In genomic region chr3:101519551-101519950, GRCm38 (mm10) we compare ENCODE assay signal across 18 mouse cellular contexts.
DNase-seq lines count a peak whose midpoint lies in the region; ATAC-seq and TF ChIP-seq lines count a peak whose summit lies in the region.
"Had no signal": no experiment of that assay in that cellular context is flagged by ENCODE, and none has a peak within 500 bp of the region (broad histone marks: within the 10 kb centered on the region; RNA-seq: fewer than 3 reads in every experiment).

No protein-coding gene starts in this region.

- no peak overlapping the region for H3K4me2 ChIP-seq in lung, postnatal 0 days (replicated peaks; ENCODE audit: low read depth, low read length)
- H3K4me2 ChIP-seq in intestine, postnatal 0 days (replicated peaks; ENCODE audit: low read depth): no peak overlapping the region
- H3K4me2 ChIP-seq in stomach, embryonic 16.5 days (ENCODE audit: low read depth, low read length): no peak overlapping the region
- H3K4me2 ChIP-seq in forebrain, embryonic 14.5 days (ENCODE audit: low read length): no peak overlapping the region
- H3K4me2 ChIP-seq: forebrain, embryonic 15.5 days; hindbrain, embryonic 13.5 days; limb, embryonic 15.5 days had no signal

- TF ChIP-seq POLR2A in kidney, adult 2 months (IDR thresholded peaks at IDR 0.05; ENCODE audit: low read depth, low read length): no peak

- no peak for DNase-seq in kidney, adult 2 months
- DNase-seq in kidney, adult 18-20 months: no peak
- DNase-seq in lung, postnatal 0 days (ENCODE audit: low spot score): no peak
- DNase-seq in lung, postnatal 36 days: no peak
- DNase-seq in forebrain, embryonic 14.5 days (ENCODE audit: low spot score): no peak
- no peak for DNase-seq in layer of hippocampus, adult 8-10 months (ENCODE audit: low spot score in 2 of 2)
- DNase-seq: cerebellum, adult 9-11 months; thymus, postnatal 4 days had no signal

- WGBS in kidney, adult 2 months: 86% methylated on average over 5 of the region's 5 CpGs
- 70% methylated on average over 5 of the region's 5 CpGs for WGBS in lung, postnatal 0 days
- WGBS in intestine, postnatal 0 days: 73% methylated on average over 5 of the region's 5 CpGs
- WGBS in stomach, embryonic 16.5 days: 85% methylated on average over 5 of the region's 5 CpGs
- WGBS in forebrain, embryonic 14.5 days: 94% methylated on average over 5 of the region's 5 CpGs

- H3K27ac ChIP-seq in kidney, adult 2 months (ENCODE audit: insufficient read depth, low read depth, low read length): peak overlapping the region; percentile 89
- H3K27ac ChIP-seq in lung, postnatal 0 days (ENCODE audit: low read length): peak overlapping the region; percentile 66
- H3K27ac ChIP-seq in intestine, postnatal 0 days (ENCODE audit: low read depth, low read length): peak overlapping the region; percentile 95
- H3K27ac ChIP-seq in stomach, embryonic 16.5 days (ENCODE audit: low read length): peak overlapping the region; percentile 83
- no peak overlapping the region for H3K27ac ChIP-seq in forebrain, embryonic 14.5 days (ENCODE audit: low read depth, low read length)
- H3K27ac ChIP-seq: forebrain, embryonic 15.5 days; layer of hippocampus, adult 2 months; left cerebral cortex, adult 2 months; limb, embryonic 15.5 days had no signal

- peaks cover 50% of the 10 kb centered on the region for H3K4me1 ChIP-seq in kidney, adult 2 months (ENCODE audit: control insufficient read depth, insufficient read depth, low read length)
- H3K4me1 ChIP-seq in lung, postnatal 0 days (ENCODE audit: insufficient read depth, low read depth, low read length): peaks cover 19% of the 10 kb centered on the region; the same call in 1 of the 2 replicates
- H3K4me1 ChIP-seq in intestine, postnatal 0 days (replicated peaks; ENCODE audit: control insufficient read depth, insufficient read depth, low read length): peaks cover 7% of the 10 kb centered on the region
- H3K4me1 ChIP-seq in stomach, embryonic 16.5 days (ENCODE audit: control insufficient read depth, insufficient read depth, low read length): peaks cover 31% of the 10 kb centered on the region
- peaks cover 16% of the 10 kb centered on the region for H3K4me1 ChIP-seq in forebrain, embryonic 14.5 days (ENCODE audit: control insufficient read depth, insufficient read depth, low read length)

- H3K9ac ChIP-seq in lung, postnatal 0 days (replicated peaks; ENCODE audit: low read depth): no peak overlapping the region
- no peak overlapping the region for H3K9ac ChIP-seq in intestine, postnatal 0 days (ENCODE audit: low read depth, low read length)
- H3K9ac ChIP-seq in stomach, embryonic 16.5 days (ENCODE audit: low read length): no peak overlapping the region
- H3K9ac ChIP-seq in forebrain, embryonic 14.5 days (ENCODE audit: low read length): no peak overlapping the region
- H3K9ac ChIP-seq: forebrain, embryonic 15.5 days; hindbrain, embryonic 13.5 days; limb, embryonic 15.5 days had no signal

- H3K4me3 ChIP-seq in kidney, adult 2 months (ENCODE audit: insufficient read depth, low read depth, low read length): no peak overlapping the region
- no peak overlapping the region for H3K4me3 ChIP-seq in lung, postnatal 0 days (ENCODE audit: low read depth, low read length)
- no peak overlapping the region for H3K4me3 ChIP-seq in intestine, postnatal 0 days (ENCODE audit: low read depth, low read length)
- no peak overlapping the region for H3K4me3 ChIP-seq in stomach, embryonic 16.5 days (replicated peaks; ENCODE audit: low read length)
- no peak overlapping the region for H3K4me3 ChIP-seq in forebrain, embryonic 14.5 days (ENCODE audit: low read depth, low read length)
- H3K4me3 ChIP-seq: forebrain, embryonic 15.5 days; hindbrain, embryonic 13.5 days; layer of hippocampus, adult 2 months; left cerebral cortex, adult 2 months; limb, embryonic 15.5 days had no signal

- no peak for TF ChIP-seq EP300 in lung, postnatal 0 days (IDR thresholded peaks at IDR 0.05)

- no peaks in the 10 kb centered on the region for H3K27me3 ChIP-seq in kidney, adult 2 months (replicated peaks; ENCODE audit: control insufficient read depth, insufficient read depth, low read length)
- H3K27me3 ChIP-seq in lung, postnatal 0 days (replicated peaks; ENCODE audit: insufficient read depth, low read length): no peaks in the 10 kb centered on the region
- no peaks in the 10 kb centered on the region for H3K27me3 ChIP-seq in intestine, postnatal 0 days (replicated peaks; ENCODE audit: control insufficient read depth, insufficient read depth, low read length)
- H3K27me3 ChIP-seq in stomach, embryonic 16.5 days (ENCODE audit: control insufficient read depth, insufficient read depth, low read length): no peaks in the 10 kb centered on the region
- no peaks in the 10 kb centered on the region for H3K27me3 ChIP-seq in forebrain, embryonic 14.5 days (replicated peaks; ENCODE audit: control insufficient read depth, insufficient read depth, low read length)
- H3K27me3 ChIP-seq: forebrain, embryonic 15.5 days; hindbrain, embryonic 13.5 days; limb, embryonic 15.5 days had no signal

- H3K36me3 ChIP-seq in kidney, adult 2 months (ENCODE audit: control insufficient read depth, insufficient read depth, low read length): no peaks in the 10 kb centered on the region
- H3K36me3 ChIP-seq in lung, postnatal 0 days (ENCODE audit: insufficient read depth, low read length): no peaks in the 10 kb centered on the region
- H3K36me3 ChIP-seq in intestine, postnatal 0 days (ENCODE audit: control insufficient read depth, insufficient read depth): no peaks in the 10 kb centered on the region
- no peaks in the 10 kb centered on the region for H3K36me3 ChIP-seq in stomach, embryonic 16.5 days (ENCODE audit: control insufficient read depth, insufficient read depth, low read length)
- H3K36me3 ChIP-seq in forebrain, embryonic 14.5 days (ENCODE audit: control insufficient read depth, insufficient read depth, low read length): no peaks in the 10 kb centered on the region
- H3K36me3 ChIP-seq: forebrain, embryonic 15.5 days; G1E; hindbrain, embryonic 13.5 days; limb, embryonic 15.5 days had no signal

- H3K9me3 ChIP-seq in lung, postnatal 0 days (ENCODE audit: low read length): no peaks in the 10 kb centered on the region
- H3K9me3 ChIP-seq in intestine, postnatal 0 days (ENCODE audit: control insufficient read depth): no peaks in the 10 kb centered on the region
- H3K9me3 ChIP-seq in stomach, embryonic 16.5 days (replicated peaks; ENCODE audit: control insufficient read depth, low read length): no peaks in the 10 kb centered on the region
- H3K9me3 ChIP-seq in forebrain, embryonic 14.5 days (replicated peaks; ENCODE audit: control insufficient read depth, low read length): no peaks in the 10 kb centered on the region
- H3K9me3 ChIP-seq: forebrain, embryonic 15.5 days; G1E; hindbrain, embryonic 13.5 days; limb, embryonic 15.5 days had no signal

- TF ChIP-seq CTCF in kidney, adult 2 months (conservative IDR thresholded peaks at IDR 0.05; ENCODE audit: insufficient read depth, insufficient read length, low read depth, low read length): no peak
- no peak for TF ChIP-seq CTCF in lung, postnatal 0 days (IDR thresholded peaks at IDR 0.05)
- no peak for TF ChIP-seq CTCF in intestine, postnatal 0 days (IDR thresholded peaks at IDR 0.05; ENCODE audit: low read depth)

- ATAC-seq in lung, postnatal 0 days: no peak
- no peak for ATAC-seq in intestine, postnatal 0 days
- no peak for ATAC-seq in stomach, embryonic 16.5 days (ENCODE audit: insufficient read depth, low FRiP score)
- ATAC-seq in forebrain, embryonic 14.5 days: no peak
- ATAC-seq: CD4-positive, CD25-positive, alpha-beta regulatory T cell, adult 4 months; forebrain, embryonic 15.5 days; midbrain, embryonic 16.5 days had no signal
